Mouse (Mus musculus) thymus, postnatal 0 days (tissue): Measurements from ENCODE around the gene Gm3043. TPM values are rescaled to one million over a fixed set of nuclear protein-coding genes. Genes with fewer than 3 reads are reported as not detected.
"Not testable (repeated sequence)": the region's sequence is repeated elsewhere in the genome, so short reads cannot be mapped to it uniquely, and the experiment has no call there.

ENCODE experiments used
- DNase-seq: peaks from one replicate; pipeline ENCODE4 v3.0.0-alpha.2; 2015; ENCODE audit warnings: low spot score
- polyA plus RNA-seq: library from polyadenylated mRNA; unstranded; fragments of >200 nt; fragmentation: Nextera tagmentation; extraction: Ambion mirVana; gene quantifications from 2 replicates; pipeline ENCODE4 v1.2.1, GENCODE M21; 2015

The Gm3043 gene
- polyA plus RNA-seq, result 0.19 TPM in 1 of 2 replicates, not detected in the other

DNA sequence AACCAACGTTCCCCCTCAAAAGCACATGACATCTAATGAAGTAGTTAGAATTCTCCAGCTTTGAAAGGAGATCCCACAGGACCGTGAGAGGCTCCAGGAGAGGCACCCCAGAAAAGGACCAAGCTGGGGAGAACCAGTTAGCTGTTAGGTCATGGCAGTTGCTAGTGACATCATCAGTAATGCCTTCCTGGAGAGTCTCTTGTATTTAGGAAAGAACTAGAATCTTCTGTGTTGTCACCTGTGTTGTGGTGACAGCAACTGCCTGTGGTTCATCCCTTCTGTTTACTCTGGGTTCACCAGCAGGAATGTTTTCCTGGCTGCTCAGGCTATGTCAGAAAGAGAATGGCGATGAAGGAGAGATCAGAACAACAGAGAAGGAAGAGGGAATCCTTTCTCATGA is at the start of gene Gm3043:
TSS of gene Gm3043 (plus strand) at position 301 of the 400 bp plus-strand sequence.
- DNase-seq, result not testable (repeated sequence)

DNA sequence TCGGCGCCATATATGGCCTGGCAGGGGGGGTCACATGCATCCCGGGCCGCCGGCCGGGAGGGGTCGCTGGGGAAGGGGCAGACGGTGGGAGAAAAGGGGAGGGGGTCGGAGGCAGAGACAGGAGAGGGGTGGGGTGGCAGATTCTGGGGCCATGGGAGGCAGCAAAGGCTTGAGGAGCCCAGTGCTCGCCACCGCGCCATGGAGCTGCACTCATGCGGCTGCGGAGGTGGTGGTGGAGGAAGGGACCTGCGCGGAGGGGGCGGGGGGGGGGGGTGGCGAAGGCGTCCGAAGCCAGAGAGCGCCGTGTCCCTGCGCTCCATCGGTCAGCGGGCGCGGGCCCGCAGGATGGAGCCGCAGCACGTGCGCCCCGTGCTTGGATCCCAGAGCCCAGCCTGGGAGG is 36.9 kb upstream of the Gm3043 start, which contains the start of gene Gm3020:
TSS of gene Gm3020 (plus strand) at position 301 of the 400 bp plus-strand sequence.
- not testable (repeated sequence) for DNase-seq

Other genes starting within 250 kb of the Gm3043 start
- not detected in 2 replicates for gene Gm10408, start 239.4 kb upstream of the Gm3043 start, polyA plus RNA-seq
- 0.14 TPM in 1 of 2 replicates, not detected in the other for gene Gm3012, start 54.3 kb upstream of the Gm3043 start, polyA plus RNA-seq
- gene Gm3020, start 36.8 kb upstream of the Gm3043 start, polyA plus RNA-seq, result 0.21 and 0.22 TPM in 2 replicates
- gene Gm3002, start 121.3 kb downstream of the Gm3043 start, polyA plus RNA-seq, result not detected in 2 replicates
- not detected in 2 replicates for gene Gm3033, start 157.5 kb downstream of the Gm3043 start, polyA plus RNA-seq
- 0.09 TPM in 1 of 2 replicates, not detected in the other for gene Gm2916, start 195.4 kb downstream of the Gm3043 start, polyA plus RNA-seq
- not detected in 2 replicates for gene Gm3029, start 243.0 kb downstream of the Gm3043 start, polyA plus RNA-seq